ENCODE assay signal across 12 mouse cellular contexts in genomic region chr12:28948889-28949288, GRCm38 (mm10).
DNase-seq lines count a peak whose midpoint lies in the region; ATAC-seq lines count a peak whose summit lies in the region.
"Had no signal": no experiment of that assay in that cellular context is flagged by ENCODE, and none has a peak within 500 bp of the region (broad histone marks: within the 10 kb centered on the region; RNA-seq: fewer than 3 reads in every experiment).

No protein-coding gene starts in this region.

- H3K9ac ChIP-seq in hindbrain, embryonic 11.5 days (ENCODE audit: low read depth, low read length): no peak overlapping the region
- no peak overlapping the region for H3K9ac ChIP-seq in midbrain, embryonic 16.5 days (ENCODE audit: low read depth, low read length)
- H3K9ac ChIP-seq in heart, embryonic 11.5 days (ENCODE audit: low read depth, low read length): no peak overlapping the region

- H3K36me3 ChIP-seq in hindbrain, embryonic 11.5 days (ENCODE audit: control insufficient read depth, insufficient read depth, low read length): no peaks in the 10 kb centered on the region
- no peaks in the 10 kb centered on the region for H3K36me3 ChIP-seq in midbrain, embryonic 16.5 days (ENCODE audit: control insufficient read depth, insufficient read depth, low read length)
- H3K36me3 ChIP-seq in heart, embryonic 11.5 days (ENCODE audit: control insufficient read depth, insufficient read depth, low read length): no peaks in the 10 kb centered on the region

- no peak overlapping the region for H3K27ac ChIP-seq in hindbrain, embryonic 11.5 days (ENCODE audit: low read depth, low read length)
- peak overlapping the region; percentile 57 for H3K27ac ChIP-seq in midbrain, embryonic 16.5 days (ENCODE audit: low read length)
- no peak overlapping the region for H3K27ac ChIP-seq in heart, embryonic 11.5 days (ENCODE audit: low read depth, low read length)

- H3K27me3 ChIP-seq in hindbrain, embryonic 11.5 days (ENCODE audit: control insufficient read depth, insufficient read depth, low read length): no peaks in the 10 kb centered on the region
- no peaks in the 10 kb centered on the region for H3K27me3 ChIP-seq in midbrain, embryonic 16.5 days (ENCODE audit: control insufficient read depth, insufficient read depth, low read depth, low read length)
- H3K27me3 ChIP-seq in heart, embryonic 11.5 days (ENCODE audit: control insufficient read depth, insufficient read depth, low read length): no peaks in the 10 kb centered on the region

- DNase-seq in adrenal gland, adult 8-10 months: peak; percentile 34
- DNase-seq in adrenal gland, postnatal 4 days (ENCODE audit: low spot score in 2 of 2): no peak
- peak; percentile 25 to 27 for DNase-seq in adrenal gland, postnatal 36 days
- DNase-seq in hindbrain, embryonic 11.5 days (ENCODE audit: low spot score): peak; percentile 6
- no peak for DNase-seq in urinary bladder, adult 2 months (ENCODE audit: low spot score)
- DNase-seq in kidney, postnatal 36 days: no peak
- DNase-seq: liver; lung, postnatal 10 days; thymus, adult 2 months had no signal

- no peaks in the 10 kb centered on the region for H3K4me1 ChIP-seq in hindbrain, embryonic 11.5 days (replicated peaks; ENCODE audit: control insufficient read depth, insufficient read depth, low read length)
- peaks cover 10% of the 10 kb centered on the region for H3K4me1 ChIP-seq in midbrain, embryonic 16.5 days (ENCODE audit: control insufficient read depth, insufficient read depth, low read length)
- H3K4me1 ChIP-seq in heart, embryonic 11.5 days (ENCODE audit: control insufficient read depth, insufficient read depth, low read length): no peaks in the 10 kb centered on the region

- 54% methylated on average over 9 of the region's 9 CpGs for WGBS in hindbrain, embryonic 11.5 days
- WGBS in midbrain, embryonic 16.5 days: 23% methylated on average over 9 of the region's 9 CpGs
- WGBS in heart, embryonic 11.5 days (ENCODE audit: insufficient replicate concordance): 70% methylated on average over 9 of the region's 9 CpGs

- H3K9me3 ChIP-seq in hindbrain, embryonic 11.5 days (ENCODE audit: control insufficient read depth, low read length): no peaks in the 10 kb centered on the region
- H3K9me3 ChIP-seq in midbrain, embryonic 16.5 days (replicated peaks; ENCODE audit: control insufficient read depth, low read length, poor library complexity, severe bottlenecking): no peaks in the 10 kb centered on the region
- H3K9me3 ChIP-seq in heart, embryonic 11.5 days (replicated peaks; ENCODE audit: control insufficient read depth, low read length): peaks cover 2% of the 10 kb centered on the region; the same call in 1 of the 2 replicates

- ATAC-seq in hindbrain, embryonic 11.5 days (ENCODE audit: low FRiP score): no peak
- peak; percentile 39; the same call in 1 of the 2 replicates for ATAC-seq in midbrain, embryonic 16.5 days
- no peak for ATAC-seq in heart, embryonic 11.5 days (replicated peaks; ENCODE audit: insufficient number of reproducible peaks, low FRiP score, low TSS enrichment)
- ATAC-seq: inflammation-experienced regulatory T-cells, adult 6 months had no signal

- no peak overlapping the region for H3K4me2 ChIP-seq in hindbrain, embryonic 11.5 days (replicated peaks; ENCODE audit: low read depth, low read length)
- no peak overlapping the region for H3K4me2 ChIP-seq in midbrain, embryonic 16.5 days (ENCODE audit: low read length)
- no peak overlapping the region for H3K4me2 ChIP-seq in heart, embryonic 11.5 days

- no peak overlapping the region for H3K4me3 ChIP-seq in hindbrain, embryonic 11.5 days (ENCODE audit: low read depth, low read length)
- H3K4me3 ChIP-seq in midbrain, embryonic 16.5 days (ENCODE audit: low read depth, low read length): no peak overlapping the region
- no peak overlapping the region for H3K4me3 ChIP-seq in heart, embryonic 11.5 days (ENCODE audit: low read depth, low read length)

Comparison
In these comparisons a context has a peak if more than half of its experiments do, and no peak if none do; other contexts are left out.
1. DNase-seq: peak in adrenal gland, adult 8-10 months (single experiment), adrenal gland, postnatal 36 days (2 of 2) and hindbrain, embryonic 11.5 days (single experiment); none in adrenal gland, postnatal 4 days (0 of 2), urinary bladder, adult 2 months (single experiment) and kidney, postnatal 36 days (0 of 2).